Mouse (Mus musculus): ENCODE measurements around the gene Itgb2. TPM values are rescaled to one million over a fixed set of nuclear protein-coding genes. Genes with fewer than 3 reads are reported as not detected.

Gene Itgb2
- polyA plus RNA-seq, 1 experiment, result 6.8 TPM

GRCm38 (mm10) chr10:77516379-77516951 is 13.6 kb upstream of the Itgb2 start:
- no peak for DNase-seq (ENCODE audit: extremely low spot score in 1 of 2, low spot score in 1 of 2)

GRCm38 (mm10) chr10:77517066-77517620 is 12.9 kb upstream of the Itgb2 start:
- peak in 1 of 2 experiments; percentile 75 for DNase-seq (ENCODE audit: extremely low spot score in 1 of 2, low spot score in 1 of 2)

DNA sequence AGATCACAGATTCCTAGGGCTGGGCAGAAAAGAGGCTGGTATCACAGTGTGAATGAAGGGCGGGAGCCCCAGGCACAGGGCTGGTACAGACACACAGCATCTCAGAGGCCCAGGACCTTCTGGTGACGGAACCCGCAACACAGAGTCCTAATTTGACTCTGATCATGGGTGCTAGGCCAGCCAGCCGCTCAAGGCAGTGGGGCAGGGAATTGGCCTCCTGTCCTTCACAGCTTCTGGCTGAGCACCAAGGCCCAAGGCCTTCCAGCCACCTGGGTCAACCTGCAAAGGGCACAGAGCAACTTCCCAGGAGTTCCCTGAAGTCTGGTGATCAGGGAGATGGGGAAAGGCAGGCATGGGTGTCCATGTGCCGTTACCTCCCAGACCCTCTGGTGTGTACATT is 12.3 kb upstream of the Itgb2 start:
- no peak for DNase-seq (ENCODE audit: extremely low spot score in 1 of 2, low spot score in 1 of 2)

- DNase-seq (ENCODE audit: extremely low spot score in 1 of 2, low spot score in 1 of 2), result no peak
Observed at GRCm38 (mm10) chr10:77519191-77519590, 10.9 kb upstream of the Itgb2 start.

DNA sequence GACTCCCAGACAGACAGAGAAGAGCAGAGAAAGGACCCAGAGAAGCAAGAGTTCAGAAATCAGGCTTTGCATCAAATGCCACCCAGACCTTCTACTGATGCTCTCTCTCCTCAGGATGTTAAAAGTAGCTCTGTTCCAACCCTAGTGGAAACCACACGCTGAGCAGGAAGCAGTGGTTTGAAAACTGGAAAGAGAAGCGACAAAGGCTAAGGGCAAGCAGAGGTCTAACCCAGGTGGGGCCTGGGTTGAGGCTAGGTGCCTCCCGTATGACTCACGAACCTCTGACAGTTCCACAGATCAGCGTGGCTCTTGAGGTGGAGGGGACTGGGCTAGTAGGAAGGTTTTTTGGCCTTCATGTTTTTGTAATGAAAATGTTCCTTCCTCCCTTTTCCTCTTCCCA is 9.6 kb upstream of the Itgb2 start:
- no peak for DNase-seq (ENCODE audit: extremely low spot score in 1 of 2, low spot score in 1 of 2)

DNA sequence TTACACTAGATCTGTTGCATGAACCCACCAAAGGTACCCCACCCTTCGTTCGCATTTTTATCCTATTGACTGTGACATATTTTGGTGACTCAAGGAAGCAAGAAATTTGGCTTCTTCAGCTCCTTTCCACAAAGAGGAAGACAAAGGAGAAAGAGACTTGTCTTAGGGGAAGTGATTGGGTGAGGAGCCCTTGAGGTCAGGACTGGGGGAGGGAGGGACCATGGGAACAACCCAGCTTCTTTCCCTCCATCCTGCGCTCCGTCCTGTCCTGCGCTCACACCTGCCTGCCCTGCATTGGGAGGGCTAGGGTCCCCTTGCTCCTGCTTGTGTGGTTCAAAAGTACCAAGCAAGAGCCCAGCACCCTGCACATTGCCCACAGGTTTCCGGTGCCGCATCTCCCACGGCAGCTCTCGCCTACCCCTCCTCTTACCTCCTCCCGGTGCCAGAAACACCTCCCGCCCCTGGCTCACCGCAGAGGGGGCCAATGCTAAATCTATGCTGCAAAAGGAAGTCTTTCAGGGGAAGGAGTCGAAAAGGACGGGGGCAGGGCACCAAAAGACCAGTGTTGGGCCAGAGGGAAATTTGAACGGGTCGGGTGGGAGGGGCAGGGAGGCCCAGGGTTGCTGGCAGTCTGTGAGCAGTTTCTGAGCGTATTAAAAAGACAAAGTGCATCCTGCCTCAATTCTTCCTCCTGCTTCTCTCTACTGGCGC is 7.9 kb upstream of the Itgb2 start:
- DNase-seq (ENCODE audit: extremely low spot score in 1 of 2, low spot score in 1 of 2), result peak in 1 of 2 experiments; percentile 31

GRCm38 (mm10) chr10:77522746-77523145 is 7.3 kb upstream of the Itgb2 start:
- no peak for DNase-seq (ENCODE audit: extremely low spot score in 1 of 2, low spot score in 1 of 2)

- DNase-seq (ENCODE audit: extremely low spot score in 1 of 2, low spot score in 1 of 2), result no peak
Observed at GRCm38 (mm10) chr10:77523321-77523720, 6.7 kb upstream of the Itgb2 start.

- DNase-seq (ENCODE audit: extremely low spot score in 1 of 2, low spot score in 1 of 2), result no peak
Observed at GRCm38 (mm10) chr10:77526488-77526887, 3.6 kb upstream of the Itgb2 start.

- DNase-seq (ENCODE audit: extremely low spot score in 1 of 2, low spot score in 1 of 2), result no peak
Observed at GRCm38 (mm10) chr10:77528634-77529033, 1.4 kb upstream of the Itgb2 start.

GRCm38 (mm10) chr10:77531026-77532019 is 1.3 kb downstream of the Itgb2 start:
- no peak for DNase-seq (ENCODE audit: extremely low spot score in 1 of 2, low spot score in 1 of 2)

- DNase-seq (ENCODE audit: extremely low spot score in 1 of 2, low spot score in 1 of 2), result no peak
Observed at GRCm38 (mm10) chr10:77532020-77532413, 2.0 kb downstream of the Itgb2 start.

DNA sequence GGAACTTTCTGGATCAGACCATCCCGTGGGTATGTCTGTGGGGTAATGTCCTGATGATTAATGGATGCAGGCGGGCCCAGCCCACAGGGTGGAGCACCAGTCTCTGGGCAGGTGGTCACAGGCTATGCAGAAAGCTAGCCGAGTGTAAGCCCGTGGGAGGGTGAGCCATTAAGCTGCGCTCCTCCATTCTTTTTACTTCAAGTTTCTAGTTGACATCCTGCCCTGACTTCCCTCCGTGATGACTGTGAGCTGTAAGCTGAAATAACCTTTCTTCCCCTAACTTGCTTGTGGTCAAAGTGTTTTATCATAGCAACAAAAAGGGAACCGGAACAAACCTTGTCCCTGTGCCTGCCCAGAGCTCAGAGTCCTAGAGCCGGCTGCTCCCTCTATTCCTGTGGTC is 6.7 kb downstream of the Itgb2 start:
- no peak for DNase-seq (ENCODE audit: extremely low spot score in 1 of 2, low spot score in 1 of 2)

GRCm38 (mm10) chr10:77537215-77538209 is 7.5 kb downstream of the Itgb2 start:
- DNase-seq (ENCODE audit: extremely low spot score in 1 of 2, low spot score in 1 of 2), result no peak

- no peak for DNase-seq (ENCODE audit: extremely low spot score in 1 of 2, low spot score in 1 of 2)
Observed at GRCm38 (mm10) chr10:77539320-77539945, 9.4 kb downstream of the Itgb2 start.

GRCm38 (mm10) chr10:77540576-77541102 is 10.6 kb downstream of the Itgb2 start:
- DNase-seq (ENCODE audit: extremely low spot score in 1 of 2, low spot score in 1 of 2), result no peak

DNA sequence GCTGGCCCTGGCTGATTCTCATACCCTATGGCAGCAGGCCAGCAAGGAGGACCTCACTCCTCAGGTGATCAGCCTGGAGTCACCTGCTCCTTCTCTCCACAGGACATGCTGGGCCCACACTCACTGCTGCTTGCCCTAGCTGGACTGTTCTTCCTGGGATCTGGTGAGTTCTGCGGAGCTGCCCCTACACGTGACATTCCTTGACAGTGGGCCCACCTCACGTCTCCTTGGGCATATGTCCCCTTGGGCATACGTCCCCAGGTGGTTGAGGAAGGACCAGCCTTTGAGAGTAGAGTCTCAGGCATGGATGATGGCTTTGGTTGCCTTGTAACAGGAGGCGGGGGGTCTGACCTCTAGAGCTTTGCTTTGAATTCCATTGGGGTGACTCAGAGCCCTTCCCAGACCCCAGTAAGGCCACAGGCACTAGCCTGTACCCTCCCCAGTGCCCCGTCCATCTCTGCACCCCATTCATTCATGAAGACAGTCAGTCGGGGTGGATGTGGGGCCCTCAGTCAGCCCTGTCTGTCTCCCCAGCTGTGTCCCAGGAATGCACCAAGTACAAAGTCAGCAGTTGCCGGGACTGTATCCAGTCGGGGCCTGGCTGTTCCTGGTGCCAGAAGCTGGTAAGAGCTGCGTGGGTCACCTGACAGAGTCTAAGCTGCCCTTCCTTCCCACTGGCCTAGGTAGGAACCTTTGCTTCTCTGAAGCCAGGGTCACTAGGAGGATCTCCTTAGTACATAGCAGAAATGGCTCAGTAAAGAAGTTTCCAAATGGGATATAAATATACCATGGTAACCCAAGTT is 12.0 kb downstream of the Itgb2 start:
- DNase-seq (ENCODE audit: extremely low spot score in 1 of 2, low spot score in 1 of 2), result no peak

- DNase-seq (ENCODE audit: extremely low spot score in 1 of 2, low spot score in 1 of 2), result no peak
Observed at GRCm38 (mm10) chr10:77543226-77543625, 13.2 kb downstream of the Itgb2 start.
